Mouse (Mus musculus) CD4-positive helper T cell, adult 2 months (primary cell): ENCODE data around the gene Mrpl11.
"Not testable (repeated sequence)": the region's sequence is repeated elsewhere in the genome, so short reads cannot be mapped to it uniquely, and the experiment has no call there.

Experiments used
- DNase-seq: peaks from one replicate; pipeline ENCODE4 v3.0.0-alpha.2; 2012; ENCODE audit warnings: low read depth, missing footprints, low spot score

Mrpl11 gene

GRCm38 (mm10) chr19:4961928-4962601, at the start of gene Mrpl11:
Mrpl11 (plus strand) TSS chr19:4962147.
- peak; percentile 93 for DNase-seq

- DNase-seq: no peak
Measured at GRCm38 (mm10) chr19:4915924-4916603, 45.9 kb upstream of the Mrpl11 start.

GRCm38 (mm10) chr19:4916827-4917226, 45.1 kb upstream of the Mrpl11 start:
- DNase-seq: no peak

DNA sequence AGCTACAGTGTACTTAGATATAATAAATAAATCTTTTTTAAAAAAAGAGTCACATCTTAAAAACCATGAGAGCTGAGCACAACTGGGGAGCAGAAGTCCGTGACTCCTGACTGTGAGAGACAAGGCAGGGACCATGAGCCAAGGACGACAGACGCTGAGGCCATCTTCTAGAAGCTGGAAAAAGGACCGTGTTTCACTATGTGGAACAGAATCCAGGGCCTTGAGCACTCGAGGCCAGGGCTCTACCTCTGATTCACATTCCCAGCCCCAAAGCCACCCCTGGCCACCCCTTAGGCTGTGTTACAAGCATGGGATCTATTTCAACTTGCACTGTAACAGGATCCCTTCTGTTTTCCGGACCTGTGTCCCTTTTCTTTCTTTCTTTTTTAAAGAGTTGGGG, 42.3 kb upstream of the Mrpl11 start:
- no peak for DNase-seq

DNA sequence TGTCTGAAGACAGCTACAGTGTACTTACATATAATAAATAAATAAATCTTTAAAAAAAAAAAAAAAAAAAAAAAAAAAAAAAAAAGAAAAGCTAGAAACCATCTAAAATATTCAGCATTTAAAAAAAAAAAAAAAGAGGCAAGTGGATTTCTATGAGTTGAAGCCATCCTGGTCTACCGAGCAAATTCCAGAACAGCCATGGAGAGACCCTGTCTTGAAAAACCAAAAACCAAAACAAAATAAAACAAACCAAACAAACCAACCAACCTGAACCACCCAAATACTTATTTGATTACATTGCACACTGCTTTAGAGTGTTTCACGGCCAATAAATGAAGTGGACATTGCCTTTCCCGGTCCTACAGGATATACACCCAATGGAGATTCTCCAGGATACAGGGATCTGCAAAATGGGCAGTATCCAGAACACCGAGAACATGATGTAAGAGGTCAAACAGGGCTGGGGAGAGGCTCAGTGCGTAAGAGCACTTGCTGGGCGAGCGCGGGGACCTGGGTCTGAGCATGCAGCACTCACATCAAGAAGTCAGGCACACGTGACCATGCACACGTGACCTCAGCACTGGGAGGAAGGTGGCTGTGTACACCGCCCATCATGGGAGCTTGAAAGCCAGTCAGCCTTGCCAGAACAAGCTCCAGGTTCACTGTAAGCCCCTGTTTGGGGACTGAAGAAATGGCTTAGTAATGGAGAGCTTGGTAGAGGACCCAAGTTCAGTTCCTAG, 36.7 kb upstream of the Mrpl11 start:
- no peak for DNase-seq

GRCm38 (mm10) chr19:4927904-4928531, 33.9 kb upstream of the Mrpl11 start, which contains the start of gene Dpp3:
Dpp3 (minus strand) TSS chr19:4928287.
- DNase-seq: peak; percentile 96

GRCm38 (mm10) chr19:4928781-4929180, 33.2 kb upstream of the Mrpl11 start:
- no peak for DNase-seq

- DNase-seq: no peak
Measured at GRCm38 (mm10) chr19:4936896-4937295, 25.1 kb upstream of the Mrpl11 start.

DNA sequence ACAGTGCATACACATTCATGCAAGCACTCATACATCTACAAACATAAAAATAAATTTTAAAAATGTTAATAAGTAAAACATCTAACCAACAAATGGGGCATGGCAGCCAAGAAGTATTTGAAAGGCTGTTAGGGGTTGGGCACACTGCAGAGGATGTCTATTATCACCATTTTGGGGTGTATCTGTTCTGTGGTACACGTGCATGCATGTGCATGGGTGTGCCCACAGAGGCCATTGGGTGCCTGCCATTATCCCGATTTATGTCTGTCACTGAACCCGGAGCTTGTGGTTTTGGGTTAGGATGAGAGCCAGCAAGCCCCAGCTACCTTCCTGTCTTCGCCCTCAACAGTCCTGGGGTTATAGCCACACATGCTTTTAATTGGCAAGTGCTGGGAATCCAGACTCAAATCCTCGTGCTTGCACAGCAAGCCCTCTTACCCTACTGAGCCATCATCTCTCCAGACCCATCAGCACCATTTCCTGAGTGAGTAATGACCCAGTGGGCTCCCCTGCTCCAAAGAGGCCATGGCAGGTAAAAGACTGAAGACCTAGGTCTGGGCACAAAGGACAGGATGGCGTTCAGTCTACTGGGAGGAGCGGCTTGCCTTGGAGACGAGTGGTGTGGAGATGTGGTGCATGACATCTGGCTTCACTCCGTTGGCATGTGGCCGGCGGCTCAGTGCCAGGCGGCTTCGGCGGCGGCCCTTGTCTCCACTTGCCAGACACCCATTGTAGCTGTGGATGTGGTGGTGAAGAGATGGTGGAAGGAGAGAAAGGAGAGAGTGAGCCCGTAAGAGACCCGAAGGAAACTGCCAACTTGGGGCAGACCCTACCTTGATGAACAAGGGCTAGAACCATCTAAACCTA, 24.3 kb upstream of the Mrpl11 start:
- DNase-seq: no peak

DNA sequence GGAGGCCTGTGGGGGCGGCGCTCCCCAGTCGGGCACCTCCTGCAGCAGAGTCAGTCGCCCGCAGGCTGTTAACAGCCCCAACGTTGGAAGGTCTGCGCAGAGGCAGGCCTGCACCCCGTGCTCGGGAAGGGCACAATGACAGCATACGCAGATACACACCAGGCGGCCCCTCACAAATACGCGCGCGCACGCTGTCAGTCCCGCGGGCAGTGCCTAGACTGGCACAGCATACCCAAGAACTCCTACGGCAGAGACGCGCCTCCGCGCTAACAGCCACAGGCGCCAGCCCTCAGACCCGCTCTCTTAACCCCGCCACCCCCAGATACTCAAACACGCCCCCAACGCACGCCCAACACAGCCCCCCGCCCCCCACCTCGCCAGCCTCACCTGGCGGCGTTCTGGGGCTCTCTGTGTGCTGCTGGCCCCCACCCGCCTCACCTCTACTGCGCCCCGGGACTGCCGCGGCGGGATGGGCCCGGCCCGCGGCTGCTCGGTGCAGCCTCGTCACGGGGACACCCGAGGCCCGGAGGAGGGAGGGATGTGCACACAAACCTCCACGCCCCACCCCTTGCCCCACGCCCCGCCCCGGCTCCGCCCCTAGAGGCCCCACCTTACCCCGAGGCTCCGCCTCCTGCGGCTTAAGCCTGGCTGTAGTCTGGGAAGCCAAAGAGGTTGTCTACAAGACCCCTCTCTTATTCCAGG, 19.2 kb upstream of the Mrpl11 start, which contains the start of gene Peli3:
Peli3 (minus strand) TSS at position 577 of the 702 bp plus-strand sequence.
- DNase-seq: peak; percentile 82

DNA sequence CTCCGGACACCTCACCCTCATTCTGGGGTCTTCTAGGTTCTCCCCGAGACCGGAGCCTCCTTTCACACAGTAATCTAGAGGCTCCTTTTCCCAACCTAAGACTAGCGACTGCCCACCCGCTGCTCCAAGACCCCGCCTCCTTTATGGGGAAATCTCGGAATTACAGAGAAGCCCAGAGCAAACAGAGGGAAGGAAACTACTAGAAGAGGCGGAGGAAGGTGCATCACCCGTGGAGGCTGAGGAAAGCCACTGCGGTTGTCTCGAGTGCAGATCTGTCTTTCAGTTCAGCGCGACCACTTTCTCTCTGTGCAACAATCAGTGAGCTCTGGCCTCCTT, 18.7 kb upstream of the Mrpl11 start:
- no peak for DNase-seq

- DNase-seq: no peak
Measured at GRCm38 (mm10) chr19:4945540-4945939, 16.4 kb upstream of the Mrpl11 start.

- DNase-seq: not testable (repeated sequence)
Measured at GRCm38 (mm10) chr19:4948641-4949040, 13.3 kb upstream of the Mrpl11 start.

- DNase-seq: peak; percentile 49
Measured at GRCm38 (mm10) chr19:4968236-4968635, 6.3 kb downstream of the Mrpl11 start.

GRCm38 (mm10) chr19:4981767-4982166, 19.8 kb downstream of the Mrpl11 start:
- DNase-seq: peak; percentile 69

GRCm38 (mm10) chr19:4989013-4989412, 27.1 kb downstream of the Mrpl11 start:
- DNase-seq: peak; percentile 68

DNA sequence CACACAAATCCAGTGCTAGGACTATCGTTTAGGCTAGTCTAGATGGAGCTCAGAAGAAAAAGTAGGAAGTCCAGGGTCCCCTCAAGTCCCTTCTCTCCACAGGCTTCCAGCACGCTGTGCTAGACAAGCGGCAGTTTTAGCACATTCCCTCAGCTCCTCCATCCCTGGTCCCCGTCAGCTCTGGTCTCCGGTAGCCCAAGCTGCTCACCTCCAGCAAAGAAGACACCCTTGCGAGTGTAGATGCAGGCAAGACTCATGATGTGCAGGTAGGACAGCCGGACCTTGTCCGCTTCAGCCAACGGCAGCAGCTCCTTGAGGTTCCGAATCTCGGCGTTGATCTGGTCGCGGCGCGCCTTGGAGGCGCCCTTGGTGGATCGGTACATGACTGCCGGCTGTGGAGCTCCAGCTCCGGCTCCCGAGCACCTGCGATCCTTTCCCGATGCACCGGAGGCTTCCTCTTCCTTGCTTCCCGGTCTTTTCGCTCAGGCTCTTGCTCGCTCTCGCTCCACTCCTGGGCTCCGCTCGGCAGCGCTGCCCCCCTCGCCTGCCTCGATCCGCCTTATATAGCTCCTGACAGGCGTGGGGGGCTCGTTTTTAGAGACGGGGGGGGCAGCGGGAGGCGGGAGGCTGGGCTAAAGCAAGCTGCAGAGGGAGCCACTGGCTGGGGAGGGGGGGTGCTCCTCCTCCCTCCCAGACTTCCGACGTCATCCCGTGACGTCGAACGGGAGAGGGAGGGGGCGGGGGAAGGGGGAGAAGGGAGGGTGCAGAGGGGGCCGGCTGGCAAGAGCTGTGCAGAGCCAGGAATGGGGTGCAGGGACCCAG, 27.7 kb downstream of the Mrpl11 start:
- DNase-seq: no peak

- DNase-seq: no peak
Measured at GRCm38 (mm10) chr19:4990256-4990625, 28.3 kb downstream of the Mrpl11 start, which contains the start of gene Npas4. Npas4 (minus strand) TSS chr19:4990316.

DNA sequence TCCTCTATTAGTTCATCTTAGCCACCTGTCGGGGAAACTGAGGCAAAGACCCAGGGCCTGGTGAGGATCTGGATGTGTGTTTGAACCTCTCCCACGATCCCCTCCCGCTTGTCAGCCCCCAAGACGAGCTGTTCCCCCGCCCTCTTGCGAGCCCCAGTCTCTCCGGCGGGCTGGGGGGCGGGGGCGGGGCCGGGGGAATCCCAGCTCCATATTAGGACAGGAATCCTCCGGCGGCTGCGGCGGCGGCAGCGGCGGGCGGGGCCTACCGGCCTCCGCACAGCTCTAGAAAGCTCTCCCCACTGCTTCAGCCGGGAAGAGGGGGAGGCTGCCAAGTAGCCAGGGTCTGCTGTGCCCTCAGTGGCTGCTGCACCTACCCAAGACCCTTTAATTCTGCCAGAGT, 28.8 kb downstream of the Mrpl11 start:
- DNase-seq: no peak

DNA sequence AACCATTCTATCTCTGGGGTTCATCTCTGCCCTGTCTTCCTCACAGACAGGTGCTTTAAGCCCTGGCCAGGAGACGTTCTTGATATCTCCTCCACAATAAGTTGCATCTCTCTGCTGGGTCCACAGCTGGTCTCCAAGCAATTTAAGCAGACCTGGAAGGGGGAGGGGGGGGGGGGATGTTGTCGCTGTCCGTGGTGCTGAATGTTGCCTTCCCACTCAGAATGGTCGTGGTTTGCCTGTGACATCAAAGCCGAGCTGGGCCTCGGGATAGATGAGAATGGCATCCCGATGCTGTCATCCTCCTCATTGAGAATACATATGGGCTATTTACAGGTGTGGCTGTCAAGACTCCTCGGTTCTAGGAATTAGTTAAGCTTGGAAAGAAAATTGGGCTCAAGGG, 30.4 kb downstream of the Mrpl11 start:
- DNase-seq: no peak
